Mouse (Mus musculus) embryo, embryonic 10 days (tissue): Measurements from ENCODE around the gene Gsap.
"Not testable (repeated sequence)": the region's sequence is repeated elsewhere in the genome, so short reads cannot be mapped to it uniquely, and the experiment has no call there.

Source experiments
- DNase-seq: peaks from one replicate; pipeline ENCODE4 v3.0.0-alpha.2; 2015; ENCODE audit warnings: low spot score

Gsap gene

DNA sequence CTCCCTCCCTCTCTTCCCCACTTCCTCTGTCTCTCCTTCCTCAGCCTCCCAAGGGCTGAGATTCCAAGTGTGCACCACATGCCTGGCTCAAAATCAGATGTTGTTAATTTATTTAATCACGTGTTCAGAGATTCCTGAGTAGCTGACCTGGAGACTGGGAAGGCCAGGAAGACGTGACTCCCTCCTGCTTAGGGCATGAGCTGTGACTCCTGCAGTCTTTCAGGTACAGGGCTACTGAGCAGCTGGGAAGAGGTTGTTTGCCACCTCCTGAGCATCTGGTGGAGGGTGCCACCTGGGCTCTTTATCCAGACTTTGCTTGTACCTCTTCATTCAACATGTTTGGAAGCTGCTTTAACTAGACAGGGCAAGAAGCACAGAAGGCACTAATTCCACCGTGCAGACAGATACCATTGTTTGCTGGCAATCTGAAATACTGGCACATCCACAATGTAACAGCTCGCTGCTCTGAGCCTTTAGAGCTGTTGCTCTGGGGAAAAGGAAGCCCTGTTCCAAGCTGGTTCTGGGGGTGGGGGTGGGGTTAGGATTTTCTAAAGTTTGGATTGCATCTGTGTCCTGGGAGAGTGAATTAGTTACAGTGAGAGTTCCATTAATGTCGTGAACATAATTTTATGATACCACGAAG, 75.3 kb downstream of the Gsap start:
- DNase-seq, result peak; percentile 23

- peak; percentile 70 for DNase-seq
Measured at GRCm38 (mm10) chr5:21263202-21264055, 77.4 kb downstream of the Gsap start.

GRCm38 (mm10) chr5:21264352-21265021, 78.4 kb downstream of the Gsap start:
- DNase-seq, result no peak

GRCm38 (mm10) chr5:21265049-21265448, 79.0 kb downstream of the Gsap start:
- peak; percentile 93 for DNase-seq

DNA sequence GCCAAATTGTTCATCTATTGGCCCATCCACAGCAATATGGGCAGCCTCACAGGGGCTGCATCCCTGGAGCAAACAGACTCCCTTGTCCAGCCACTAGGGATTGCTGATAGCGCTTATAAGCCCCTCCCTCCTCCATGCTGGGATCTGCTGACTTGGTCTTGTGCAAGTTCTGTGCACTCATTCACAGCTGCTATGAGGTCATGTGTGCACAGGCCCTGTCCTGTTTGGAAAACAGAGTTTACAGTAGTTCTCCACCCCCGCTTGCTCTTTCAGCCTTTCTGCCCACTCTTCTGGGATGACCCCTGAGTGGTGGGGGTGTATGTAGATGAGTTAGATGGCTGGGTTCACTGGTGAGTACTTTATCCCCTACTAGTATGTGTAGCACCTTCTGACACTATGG, 81.0 kb downstream of the Gsap start:
- no peak for DNase-seq

DNA sequence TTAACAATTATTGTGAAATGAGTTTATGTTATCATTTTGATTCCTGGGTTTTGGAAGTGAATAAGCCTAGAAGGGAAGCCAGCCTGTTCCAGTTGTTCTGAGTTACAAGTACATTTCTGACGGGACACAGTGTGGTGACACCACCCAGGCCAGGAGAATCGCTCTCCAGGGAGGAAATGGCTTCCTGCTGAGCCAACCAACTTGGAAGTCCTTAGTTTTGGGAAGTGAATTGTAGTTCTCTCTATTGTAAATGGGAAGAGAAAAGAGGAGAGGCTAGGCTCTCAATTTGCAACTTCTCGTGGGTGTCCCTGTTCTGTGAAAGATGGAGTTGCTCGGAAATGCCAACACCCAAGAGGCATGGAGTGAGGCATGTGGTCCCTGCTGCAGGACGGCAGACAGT, 83.4 kb downstream of the Gsap start:
- DNase-seq, result no peak

DNA sequence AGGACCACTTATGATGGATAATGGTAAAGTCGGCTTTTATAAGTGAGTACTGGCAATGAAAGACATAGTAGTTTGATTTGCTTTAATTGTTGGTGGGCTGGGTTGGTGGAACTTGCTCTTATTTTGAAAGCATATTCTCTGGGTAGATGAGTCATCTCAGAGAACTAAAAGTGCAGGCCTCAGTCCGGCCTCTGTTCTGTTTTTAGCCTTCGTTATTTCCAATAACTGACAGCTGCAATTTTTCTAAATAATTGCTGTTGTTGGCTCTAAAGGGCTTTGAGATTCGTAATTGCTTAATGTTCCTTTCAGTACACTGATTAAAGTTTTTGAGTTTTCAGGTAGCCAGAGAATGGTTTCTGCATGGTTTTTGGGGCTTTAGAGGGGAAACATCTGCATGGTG, 84.7 kb downstream of the Gsap start:
- no peak for DNase-seq

DNA sequence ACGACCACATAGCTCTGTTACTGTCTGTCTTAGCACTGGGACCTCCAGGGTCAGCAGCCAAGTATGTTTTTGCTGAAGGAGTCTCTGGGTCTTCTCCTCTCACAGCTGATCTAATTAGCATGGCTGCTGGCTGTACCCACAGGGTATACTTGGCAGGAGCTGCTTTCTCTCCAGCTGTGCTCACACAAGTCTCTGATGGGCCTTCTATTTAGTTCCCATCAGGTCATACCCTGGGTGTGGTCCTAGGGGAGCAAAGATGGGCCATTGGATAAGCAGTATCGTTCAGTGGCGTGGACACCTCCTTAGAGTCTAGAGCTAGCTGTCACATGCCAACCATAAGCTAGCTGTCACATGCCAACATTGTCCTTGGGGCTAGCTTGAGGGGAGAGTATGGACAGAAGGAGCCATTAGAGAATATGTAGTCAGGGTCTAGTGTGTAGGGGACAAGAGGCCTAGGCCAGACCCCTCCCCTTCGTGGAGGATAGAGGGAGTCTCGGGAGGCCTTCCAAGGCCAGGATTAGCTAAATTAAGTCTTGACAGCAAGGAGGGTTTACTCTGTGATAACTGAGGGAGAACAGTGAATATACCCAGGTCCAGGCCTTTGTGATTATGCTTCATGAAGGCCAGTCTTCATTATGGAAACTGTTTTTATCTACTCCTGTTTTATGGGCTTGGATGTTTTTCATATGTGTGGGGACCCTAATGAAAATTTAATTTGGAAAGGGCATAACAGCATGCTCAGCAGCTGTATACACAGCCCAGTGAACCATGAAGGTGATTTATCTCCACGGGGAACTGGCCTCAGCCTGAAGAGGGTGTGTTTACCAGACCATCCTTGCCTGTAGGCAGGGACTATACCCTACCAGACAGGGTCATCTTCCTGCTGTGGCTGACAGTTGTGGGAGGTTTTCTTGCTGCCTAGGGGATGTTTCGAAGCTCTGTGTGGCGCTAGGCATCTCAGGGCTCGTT, 85.6 kb downstream of the Gsap start:
- peak; percentile 27 for DNase-seq

DNA sequence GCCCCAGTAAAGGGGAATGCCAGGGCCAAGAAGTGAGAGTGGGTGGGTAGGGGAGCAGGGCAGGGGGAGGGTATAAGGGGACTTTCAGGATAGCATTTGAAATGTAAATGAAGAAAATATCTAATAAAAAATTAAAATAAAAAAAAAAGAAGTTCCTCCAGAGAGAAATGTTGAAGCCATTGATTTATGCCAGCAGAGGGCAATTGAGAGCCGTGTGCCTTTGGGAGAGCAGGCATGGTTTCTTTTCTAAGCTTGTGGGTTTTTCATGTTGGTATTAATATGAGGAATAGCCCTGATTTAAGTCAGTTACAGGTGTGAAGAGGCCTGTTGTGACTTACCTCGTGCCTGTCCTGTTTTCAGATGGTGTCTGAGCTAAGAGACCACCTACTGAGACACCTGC, 91.6 kb downstream of the Gsap start:
- not testable (repeated sequence) for DNase-seq

GRCm38 (mm10) chr5:21283356-21284062, 97.5 kb downstream of the Gsap start:
- DNase-seq, result no peak

DNA sequence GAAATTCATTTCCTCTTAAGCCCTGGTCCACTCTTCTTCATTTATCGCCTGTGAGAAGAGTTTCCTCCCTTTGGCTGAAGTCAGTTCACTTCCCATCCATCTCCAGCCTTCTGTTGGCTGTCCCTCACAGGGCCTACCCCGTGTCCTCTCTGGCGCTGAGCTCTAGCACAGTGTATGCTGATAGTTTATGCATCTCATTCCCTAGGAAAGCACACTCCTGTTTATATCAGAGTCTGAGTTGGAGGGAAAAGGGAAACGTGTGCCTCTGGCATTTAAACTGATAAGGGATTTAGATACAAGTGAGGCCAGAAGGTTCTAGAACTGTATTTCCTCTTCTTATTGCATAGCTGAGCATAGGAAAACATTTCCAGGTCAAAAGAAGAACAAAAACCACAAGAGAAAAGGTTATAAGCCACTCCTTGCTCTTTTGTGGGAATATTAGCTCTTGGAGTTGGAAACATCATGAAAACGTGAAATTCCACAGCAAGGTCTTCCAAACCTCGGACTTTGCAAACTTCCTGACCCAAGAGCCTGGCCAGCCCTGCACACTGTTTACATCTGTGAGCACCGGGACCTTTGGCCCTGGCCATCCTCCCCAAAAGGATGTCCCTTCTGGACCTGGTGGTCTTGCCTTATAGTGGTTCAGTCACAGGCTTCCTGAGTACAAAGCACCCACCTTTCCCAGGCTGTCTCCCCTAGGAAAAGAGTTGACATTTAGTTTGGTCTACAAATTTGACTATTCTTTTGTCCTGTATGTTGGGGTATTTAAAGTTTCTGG, 102.8 kb downstream of the Gsap start:
- no peak for DNase-seq

- no peak for DNase-seq
Measured at GRCm38 (mm10) chr5:21290594-21290993, 104.5 kb downstream of the Gsap start.

DNA sequence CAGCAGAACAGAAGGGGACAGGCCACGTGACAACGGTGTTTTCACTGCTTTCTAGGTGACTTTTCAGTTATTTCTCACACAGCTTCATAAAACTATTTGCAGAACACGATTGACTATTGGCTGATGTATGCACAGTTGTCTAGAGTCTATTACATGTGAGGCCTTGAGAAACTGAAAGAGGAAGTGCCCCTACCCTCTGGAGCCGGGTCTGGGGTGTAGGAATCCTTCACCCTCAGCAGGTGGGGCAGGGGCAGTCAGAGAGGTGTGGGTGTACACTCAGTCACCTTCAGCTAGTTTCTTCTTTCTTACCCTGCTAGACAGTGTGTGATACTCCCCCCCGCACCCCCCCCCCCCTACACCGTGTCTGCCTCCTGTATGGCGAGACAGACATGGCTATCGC, 109.6 kb downstream of the Gsap start:
- DNase-seq, result no peak

DNA sequence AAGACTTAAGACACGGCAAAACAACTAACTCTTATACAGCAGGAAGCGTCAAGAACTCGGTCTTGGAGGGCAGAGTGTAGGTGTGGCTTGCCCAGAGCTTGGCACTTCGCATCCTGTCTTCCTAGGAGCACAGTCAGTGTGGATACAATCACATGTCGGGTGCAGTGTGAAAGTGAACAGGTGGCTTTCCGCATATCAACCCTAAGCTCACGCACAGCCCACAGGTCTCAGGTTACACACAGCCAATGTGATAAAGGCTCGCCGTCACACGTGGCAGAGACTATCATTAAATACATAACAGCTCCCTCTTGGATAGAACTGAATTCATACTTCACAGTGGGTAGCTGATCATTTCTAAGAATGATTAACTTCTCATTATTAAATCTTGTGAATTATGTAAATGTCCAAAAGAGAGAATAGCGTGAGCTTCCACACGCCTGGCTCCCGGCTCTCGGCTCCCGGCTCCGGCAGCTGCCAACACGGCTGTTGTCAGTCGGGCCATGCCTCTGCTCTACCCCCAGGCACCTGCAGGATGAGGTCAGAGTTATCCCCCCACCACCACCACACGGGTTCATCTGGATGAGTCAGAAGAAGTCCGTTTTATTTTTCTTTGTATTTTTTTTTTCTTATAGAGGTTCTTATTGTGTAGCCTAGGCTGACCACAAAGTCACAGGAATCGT, 113.2 kb downstream of the Gsap start:
- no peak for DNase-seq

- DNase-seq, result no peak
Measured at GRCm38 (mm10) chr5:21300058-21300457, 114.0 kb downstream of the Gsap start.

DNA sequence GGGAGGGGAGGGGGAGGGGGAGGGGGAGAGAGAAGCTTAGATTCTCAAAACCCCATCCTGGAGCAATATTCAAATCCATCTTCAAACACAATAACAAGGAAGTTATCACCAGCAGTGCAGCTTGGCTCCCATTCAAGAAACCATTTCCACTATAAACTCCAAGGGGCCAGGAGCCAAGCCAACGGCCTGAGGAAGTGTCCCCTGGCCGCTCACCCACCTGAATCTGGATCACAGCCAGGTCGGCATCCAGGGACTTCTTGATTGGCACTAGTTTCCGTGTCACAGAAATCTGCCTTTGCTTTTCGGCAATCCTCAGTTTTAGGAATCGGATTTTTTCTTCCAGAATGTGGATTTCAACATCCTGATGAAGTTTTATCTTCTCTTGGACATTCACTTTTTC, 115.0 kb downstream of the Gsap start:
- DNase-seq, result no peak

- DNase-seq, result no peak
Measured at GRCm38 (mm10) chr5:21307165-21307564, 121.1 kb downstream of the Gsap start.

GRCm38 (mm10) chr5:21314696-21315095, 128.6 kb downstream of the Gsap start:
- DNase-seq, result no peak

DNA sequence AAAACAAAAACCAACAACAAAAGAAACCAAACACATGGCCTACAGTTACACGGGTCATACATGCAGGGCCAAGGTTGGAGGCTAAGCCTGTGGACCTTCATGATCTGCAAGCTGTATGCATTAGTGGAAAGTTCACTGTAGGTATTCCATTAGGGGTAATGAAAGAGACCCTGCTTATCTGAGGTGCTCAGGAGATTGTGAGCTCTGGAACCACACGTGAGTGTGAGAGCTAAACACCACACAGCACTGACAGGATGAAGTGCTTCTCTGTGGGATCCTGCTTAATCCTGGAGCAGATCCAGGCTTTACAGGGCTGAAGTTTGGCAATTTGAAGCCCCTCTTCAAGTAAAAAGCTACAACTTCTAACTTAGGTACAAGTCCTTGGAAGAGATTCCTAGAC, 134.1 kb downstream of the Gsap start:
- DNase-seq, result no peak

GRCm38 (mm10) chr5:21326494-21326893, 140.4 kb downstream of the Gsap start:
- peak; percentile 75 for DNase-seq
